Mouse (Mus musculus) cortical plate, adult 2 months (tissue): Measurements from ENCODE around the gene Ptprk. TPM values are rescaled to one million over a fixed set of nuclear protein-coding genes. Genes with fewer than 3 reads are reported as not detected.

Experiments used
- H3K27ac ChIP-seq: fragments of 200-500 bp; 2 replicates; pipeline ENCODE4 v1.5.1; 2012; ENCODE audit warnings: low read length, control low read depth, inconsistent platforms; ENCODE audit not compliant: insufficient read depth
- H3K4me1 ChIP-seq: fragments of 200-500 bp; 2 replicates; pipeline ENCODE4 v1.6.1; 2011; ENCODE audit warnings: low read length; ENCODE audit not compliant: control insufficient read depth, insufficient read depth
- H3K4me3 ChIP-seq: fragments of 200-500 bp; 2 replicates; pipeline ENCODE4 v1.5.1; 2011; ENCODE audit warnings: mild to moderate bottlenecking, low read length, control low read depth; ENCODE audit not compliant: insufficient read depth
- CTCF ChIP-seq: fragments of 200-500 bp; IDR thresholded peaks from 2 replicates; pipeline ENCODE4 v1.5.1; 2011; ENCODE audit warnings: mild to moderate bottlenecking, control low read depth, low read length; ENCODE audit not compliant: insufficient read depth; ENCODE audit errors: extremely low read depth
- POLR2A ChIP-seq: fragments of 200-500 bp; IDR thresholded peaks from 2 replicates; pipeline ENCODE4 v1.6.1; 2011; ENCODE audit warnings: mild to moderate bottlenecking, low read length, control low read depth; ENCODE audit not compliant: insufficient read depth; ENCODE audit errors: extremely low read depth
- polyA plus RNA-seq: library from polyadenylated mRNA; depleted of rRNA; stranded (reverse); fragments of >200 nt; gene quantifications from 2 replicates; pipeline ENCODE4 v1.2.3, GENCODE M21; 2012

The Ptprk gene
- polyA plus RNA-seq, 1 experiment: 45.0 TPM

DNA sequence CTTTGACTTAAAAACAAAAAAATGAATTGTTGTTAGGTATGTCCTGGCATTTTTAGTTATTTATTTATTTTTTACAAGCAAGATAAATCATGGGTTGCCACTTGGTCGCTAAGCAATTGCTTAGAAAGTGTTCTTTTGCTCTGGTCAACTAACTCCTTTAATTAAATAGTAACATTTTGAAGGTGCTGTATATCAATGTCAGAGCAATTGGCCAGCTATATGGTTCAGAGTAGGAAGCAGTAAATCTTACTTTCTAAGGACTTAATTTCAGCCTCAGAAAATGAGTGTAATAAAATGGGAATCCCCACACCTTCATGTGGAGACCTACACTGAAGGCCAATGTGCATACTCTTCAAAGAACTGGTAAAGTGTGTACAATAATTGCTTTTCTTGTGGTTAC lies 300.3 kb downstream of the Ptprk start:
- Histone ChIP-seq H3K4me3 (no peak overlapping the region), H3K27ac (no peak overlapping the region), H3K4me1 (no peaks in the 10 kb centered on the region)
- TF ChIP-seq POLR2A: no peak
- no peak for TF ChIP-seq CTCF

DNA sequence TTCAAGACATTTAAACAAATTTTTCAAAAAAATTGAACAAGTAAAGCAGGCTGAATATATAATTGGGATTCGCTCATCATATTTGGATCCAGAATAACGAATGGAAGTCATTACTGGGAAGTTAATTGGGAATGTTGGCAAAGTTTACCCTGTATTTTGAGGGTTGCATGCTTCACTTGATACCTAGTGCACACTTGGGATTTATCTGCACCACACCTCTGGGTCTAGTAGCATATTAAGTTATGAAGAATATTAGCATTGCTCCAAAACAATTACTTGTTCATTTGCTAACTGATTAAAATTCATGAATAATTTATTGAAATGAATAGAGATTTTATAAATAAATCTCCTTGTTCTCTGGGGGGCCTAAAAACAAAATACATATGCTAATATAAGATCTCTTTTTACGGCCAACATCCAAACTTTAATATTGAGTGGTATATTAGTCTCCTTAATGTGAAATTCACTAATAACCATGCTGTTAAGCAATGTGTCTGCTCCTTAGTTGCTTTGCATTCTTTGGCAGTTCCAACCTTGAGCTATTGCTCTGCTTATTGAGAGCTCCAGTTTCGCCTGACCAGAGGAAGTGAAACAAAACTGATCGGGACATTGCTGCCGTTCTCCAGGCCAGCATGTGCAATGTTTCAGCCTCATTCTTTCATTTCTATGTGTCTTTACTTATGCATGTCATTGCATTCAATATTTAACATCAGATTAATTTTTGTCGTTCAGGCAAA lies 305.3 kb downstream of the Ptprk start:
- Histone ChIP-seq H3K4me3 (no peak overlapping the region), H3K4me1 (no peaks in the 10 kb centered on the region), H3K27ac (no peak overlapping the region)
- TF ChIP-seq POLR2A (no peak), CTCF (no peak)

DNA sequence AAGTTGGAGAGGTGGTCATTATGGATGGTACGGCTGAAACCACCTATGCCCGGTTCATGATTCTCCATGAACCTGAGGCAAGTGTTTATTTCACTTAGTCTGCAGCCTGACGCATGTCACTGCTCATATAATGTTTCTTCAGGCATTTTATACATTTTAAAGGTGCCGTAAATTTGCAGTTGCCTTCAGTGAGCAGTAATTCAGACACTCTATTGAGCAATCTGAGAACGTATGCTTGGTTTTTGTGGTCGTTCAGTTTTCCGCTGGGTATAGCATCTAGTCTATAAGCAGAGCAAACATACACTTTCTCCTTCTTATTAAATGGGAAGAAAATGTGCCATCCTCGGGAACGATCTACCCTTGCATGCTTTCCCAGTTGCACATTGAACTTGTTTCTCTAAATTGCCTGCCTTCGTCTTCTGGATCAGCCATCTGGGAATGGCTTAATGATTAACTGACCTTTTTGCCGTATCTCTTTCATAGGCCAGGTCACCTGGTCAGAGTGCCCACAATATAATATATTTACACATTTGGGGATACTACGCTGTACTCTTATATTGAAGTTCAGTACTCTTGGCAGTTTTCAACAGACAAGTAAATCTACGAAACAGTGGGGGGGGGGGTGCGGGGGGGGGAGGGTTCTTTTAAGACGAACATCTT lies 313.1 kb downstream of the Ptprk start:
- Histone ChIP-seq H3K4me3 (no peak overlapping the region), H3K4me1 (0 out of 2 replicates have a peak, but pooled peaks cover 1% of the 10 kb centered on the region), H3K27ac (no peak overlapping the region)
- TF ChIP-seq POLR2A: no peak
- no peak for TF ChIP-seq CTCF

DNA sequence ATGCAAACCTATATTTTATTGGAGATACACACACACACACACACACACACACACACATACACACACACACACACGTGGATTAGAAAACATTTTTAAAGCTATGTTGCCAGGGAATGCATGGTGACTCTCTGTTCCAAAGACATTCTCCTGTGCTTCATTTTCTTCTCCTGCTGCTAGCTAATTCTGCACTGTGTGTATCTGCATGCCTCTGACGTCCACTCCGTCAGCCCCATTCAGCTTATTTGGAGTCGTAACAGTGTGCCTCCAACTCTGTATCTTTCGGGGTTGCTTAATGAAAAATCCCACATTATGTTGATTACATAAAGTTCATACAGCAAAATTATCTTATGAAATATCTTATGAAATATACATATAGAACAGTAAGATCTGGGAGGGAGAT lies 316.5 kb downstream of the Ptprk start:
- Histone ChIP-seq H3K27ac (no peak overlapping the region), H3K4me1 (0 out of 2 replicates have a peak, but pooled peaks cover 1% of the 10 kb centered on the region), H3K4me3 (no peak overlapping the region)
- TF ChIP-seq POLR2A (no peak), CTCF (no peak)

DNA sequence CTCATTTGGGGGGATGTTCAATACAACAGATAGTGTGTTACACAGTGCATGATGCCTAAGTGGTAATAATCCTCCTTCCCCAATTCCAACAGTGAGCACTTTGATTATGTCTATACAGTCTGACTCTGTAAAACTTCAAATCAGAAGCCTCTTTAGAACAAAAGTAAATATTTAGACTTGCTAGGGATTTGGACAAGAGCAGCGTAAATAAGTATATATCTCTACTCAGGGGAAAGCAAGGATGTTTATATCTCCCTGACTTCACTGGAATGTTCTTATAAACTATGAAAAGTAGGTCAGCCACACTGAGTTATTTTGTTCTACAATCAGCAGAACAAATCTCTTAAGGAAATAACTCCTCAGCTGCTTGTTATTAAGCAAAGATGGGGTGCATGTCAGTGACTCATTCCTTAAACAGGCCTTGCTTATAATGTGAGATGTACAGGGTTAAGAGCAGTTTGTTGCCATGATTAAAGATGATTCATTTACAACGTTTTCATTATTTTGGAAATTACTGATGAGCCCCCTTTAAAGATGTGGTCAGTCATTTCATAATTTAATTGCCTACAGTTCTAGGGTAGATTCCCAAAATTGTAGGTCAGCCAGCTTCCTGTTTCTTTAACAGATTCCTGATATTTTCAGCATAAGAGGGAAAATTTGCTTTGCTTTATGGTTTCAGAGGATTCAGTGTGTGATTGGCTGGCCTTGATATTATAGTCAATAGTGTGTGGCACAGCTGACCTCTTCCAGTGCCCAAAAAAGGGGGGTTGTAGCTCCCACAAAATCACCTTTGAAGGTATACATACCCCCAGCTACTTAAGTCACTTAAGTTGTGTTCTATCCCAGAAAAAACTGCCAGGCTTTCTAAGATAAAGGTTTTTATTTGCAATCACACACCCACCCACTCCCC lies 321.2 kb downstream of the Ptprk start:
- H3K27ac ChIP-seq: no peak overlapping the region
- peaks cover 1% of the 10 kb centered on the region; the same call in 1 of the 2 replicates for H3K4me1 ChIP-seq
- TF ChIP-seq CTCF (no peak), POLR2A (no peak)
- no peak overlapping the region for H3K4me3 ChIP-seq

DNA sequence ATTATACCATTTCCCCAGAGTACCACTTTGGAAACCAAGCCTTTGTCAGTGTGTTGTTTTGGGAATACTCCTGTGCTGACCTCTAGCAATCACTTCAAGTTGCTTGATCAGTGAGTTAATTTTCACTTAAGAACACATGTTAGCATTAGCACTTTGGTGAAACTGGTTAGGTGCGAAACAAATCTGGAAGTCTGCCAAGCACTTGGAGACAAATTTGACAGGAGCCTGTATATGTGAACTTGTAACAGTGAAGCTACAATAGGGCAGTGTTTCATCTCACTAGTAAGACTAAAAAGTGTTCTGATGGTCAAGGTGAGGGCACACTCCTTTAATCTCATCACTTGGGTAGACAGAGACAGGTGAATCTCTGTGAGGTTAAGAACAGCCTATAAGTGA lies 321.9 kb downstream of the Ptprk start:
- no peak overlapping the region for H3K4me3 ChIP-seq
- H3K4me1 ChIP-seq: no peaks in the 10 kb centered on the region; the same call in 1 of the 2 replicates
- H3K27ac ChIP-seq: no peak overlapping the region
- no peak for TF ChIP-seq CTCF
- no peak for TF ChIP-seq POLR2A

DNA sequence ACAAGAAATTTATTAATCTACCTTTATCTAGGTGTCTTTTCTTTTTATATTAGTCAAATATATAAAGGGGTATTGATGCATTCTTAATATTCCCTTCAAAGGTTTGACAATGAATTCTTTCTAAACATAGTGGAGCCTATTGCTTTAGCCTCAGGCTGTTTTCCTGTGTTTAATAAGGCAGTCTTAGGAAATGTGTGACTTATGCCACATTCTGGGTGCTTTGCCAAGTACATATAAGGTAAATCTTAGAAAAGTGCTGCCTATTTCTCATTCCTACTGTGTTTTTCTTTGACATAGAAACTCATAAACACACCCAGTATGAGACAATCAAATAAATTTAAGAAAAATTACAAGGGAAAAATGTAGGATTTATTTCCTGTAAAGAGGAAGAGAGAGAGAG lies 327.2 kb downstream of the Ptprk start:
- H3K4me3 ChIP-seq: no peak overlapping the region
- H3K4me1 ChIP-seq: no peaks in the 10 kb centered on the region
- no peak overlapping the region for H3K27ac ChIP-seq
- TF ChIP-seq POLR2A (no peak), CTCF (no peak)

DNA sequence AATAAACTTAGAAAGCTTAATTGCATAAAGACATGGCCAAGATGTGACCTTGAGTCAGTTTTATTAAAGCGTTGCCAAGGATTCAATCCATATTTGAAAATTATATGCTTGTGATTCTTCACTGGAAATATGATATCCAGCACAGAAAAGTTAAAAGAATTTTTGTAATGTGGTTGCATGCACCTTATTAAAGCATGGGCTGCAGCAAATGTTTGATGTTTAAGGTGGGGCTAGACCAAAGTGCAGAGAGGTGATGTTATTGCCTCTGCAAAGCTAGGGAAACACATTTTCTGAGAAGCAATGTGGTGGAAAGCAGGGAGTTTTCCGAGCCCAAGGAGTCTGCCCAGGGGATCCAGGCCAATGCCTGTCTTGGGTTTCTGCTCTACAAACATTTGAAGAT lies 334.4 kb downstream of the Ptprk start:
- TF ChIP-seq POLR2A (no peak), CTCF (no peak)
- no peak overlapping the region for H3K27ac ChIP-seq
- no peak overlapping the region for H3K4me3 ChIP-seq
- H3K4me1 ChIP-seq: no peaks in the 10 kb centered on the region

DNA sequence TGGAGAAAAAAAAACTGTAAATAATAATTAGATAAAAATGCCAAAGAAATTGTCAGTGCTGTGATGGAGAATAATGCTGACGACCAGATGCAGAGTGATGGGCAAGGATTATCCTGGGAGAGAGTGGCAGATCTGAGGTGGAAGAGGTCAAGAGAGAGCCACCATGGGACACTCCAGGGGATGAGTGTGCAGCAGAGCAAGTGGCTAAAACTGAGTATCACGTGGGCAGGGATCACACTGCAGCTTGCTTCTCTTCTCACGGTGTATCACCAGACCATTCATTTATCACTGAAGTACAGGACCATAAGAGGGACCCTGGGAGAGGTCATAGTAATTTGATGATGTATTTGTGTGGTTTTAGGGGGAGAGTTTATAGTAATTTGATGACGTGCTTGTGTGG lies 340.2 kb downstream of the Ptprk start:
- no peak overlapping the region for H3K27ac ChIP-seq
- H3K4me3 ChIP-seq: no peak overlapping the region
- no peak for TF ChIP-seq POLR2A
- TF ChIP-seq CTCF: no peak
- H3K4me1 ChIP-seq: no peaks in the 10 kb centered on the region
